Mouse (Mus musculus): ENCODE data around the gene Gm42688. TPM values are rescaled to one million over a fixed set of nuclear protein-coding genes. Genes with fewer than 3 reads are reported as not detected.
A peak's percentile ranks its signal among the peaks of the same experiment; 100 is the strongest.

Gene Gm42688
- total and polyA plus RNA-seq, 2 experiments = 1.8 to 2.5 TPM

GRCm38 (mm10) chr6:83086121-83087035 is 15.0 kb upstream of the Gm42688 start, which contains the start of gene Lbx2:
TSS of gene Lbx2 (plus strand) at chr6:83086367.
- 11% methylated on average over 42 of the region's 42 CpGs for WGBS
- peak within 1 kb of the TSS; percentile 62 for H3K9ac ChIP-seq (ENCODE audit: low read depth, low read length)
- H3K4me1 ChIP-seq (ENCODE audit: control insufficient read depth, insufficient read depth, low read length) = no peaks in the 10 kb centered on the region
- H3K27ac ChIP-seq (replicated peaks; ENCODE audit: insufficient read depth, low read depth, low read length) = peak within 1 kb of the TSS; percentile 40
- no peak for DNase-seq (ENCODE audit: extremely low read depth, low read depth, low spot score)
- peaks cover 2% of the 10 kb centered on the region; the same call in 1 of the 2 replicates for H3K36me3 ChIP-seq (ENCODE audit: control insufficient read depth, insufficient read depth, low read length)
- H3K4me3 ChIP-seq (ENCODE audit: insufficient read depth, low read depth, low read length) = peak within 1 kb of the TSS; percentile 66
- no peak for TF ChIP-seq CTCF (IDR thresholded peaks at IDR 0.05; ENCODE audit: low read depth, low read length)
- TF ChIP-seq POLR2A (IDR thresholded peaks at IDR 0.05; ENCODE audit: extremely low read depth, insufficient read depth, low read length) = no peak
- H3K79me2 ChIP-seq (ENCODE audit: control insufficient read depth, insufficient read depth, low read length) = no peaks in the 10 kb centered on the region
- peaks cover 5% of the 10 kb centered on the region for H3K27me3 ChIP-seq (ENCODE audit: control insufficient read depth, insufficient read depth, low read length)

- H3K36me3 ChIP-seq (ENCODE audit: control insufficient read depth, insufficient read depth, low read length) = no peaks in the 10 kb centered on the region
- no peak for TF ChIP-seq POLR2A (IDR thresholded peaks at IDR 0.05; ENCODE audit: extremely low read depth, insufficient read depth, low read length)
- no peak for TF ChIP-seq CTCF (IDR thresholded peaks at IDR 0.05; ENCODE audit: low read depth, low read length)
- H3K4me1 ChIP-seq (ENCODE audit: control insufficient read depth, insufficient read depth, low read length) = no peaks in the 10 kb centered on the region
- 9% methylated on average over 47 of the region's 47 CpGs for WGBS
- DNase-seq (ENCODE audit: extremely low read depth, low read depth, low spot score) = no peak
- H3K27me3 ChIP-seq (ENCODE audit: control insufficient read depth, insufficient read depth, low read length) = peaks cover 5% of the 10 kb centered on the region
- H3K4me3 ChIP-seq (ENCODE audit: insufficient read depth, low read depth, low read length) = peak overlapping the region; percentile 66
- H3K27ac ChIP-seq (replicated peaks; ENCODE audit: insufficient read depth, low read depth, low read length) = peak overlapping the region; percentile 40
- peak overlapping the region; percentile 62 for H3K9ac ChIP-seq (ENCODE audit: low read depth, low read length)
- no peaks in the 10 kb centered on the region for H3K79me2 ChIP-seq (ENCODE audit: control insufficient read depth, insufficient read depth, low read length)
Measured at GRCm38 (mm10) chr6:83087205-83087925, 14.1 kb upstream of the Gm42688 start.

DNA sequence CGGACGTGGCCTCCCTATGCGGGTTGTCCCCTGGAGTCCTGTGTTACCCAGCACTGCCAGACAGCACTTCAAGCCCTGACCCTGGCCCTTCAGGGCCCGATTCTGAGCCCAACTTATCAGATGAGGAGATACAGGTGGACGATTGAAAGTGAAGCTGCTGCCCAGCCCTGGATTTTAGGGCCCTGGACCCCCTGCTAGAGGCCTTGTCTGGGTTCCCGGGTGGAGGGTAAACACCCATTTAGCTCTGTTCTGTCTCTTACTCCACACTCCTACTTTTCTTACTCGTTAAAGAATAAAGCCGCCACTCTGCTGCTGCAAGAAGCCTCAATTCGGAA is 13.5 kb upstream of the Gm42688 start:
- TF ChIP-seq CTCF (IDR thresholded peaks at IDR 0.05; ENCODE audit: low read depth, low read length) (no peak), POLR2A (IDR thresholded peaks at IDR 0.05; ENCODE audit: extremely low read depth, insufficient read depth, low read length) (no peak)
- Histone ChIP-seq H3K79me2 (ENCODE audit: control insufficient read depth, insufficient read depth, low read length) (no peaks in the 10 kb centered on the region), H3K9ac (ENCODE audit: low read depth, low read length) (peak overlapping the region; percentile 62), H3K27ac (replicated peaks; ENCODE audit: insufficient read depth, low read depth, low read length) (peak overlapping the region; percentile 40; the same call in 1 of the 2 replicates), H3K36me3 (ENCODE audit: control insufficient read depth, insufficient read depth, low read length) (no peaks in the 10 kb centered on the region), H3K4me3 (ENCODE audit: insufficient read depth, low read depth, low read length) (peak overlapping the region; percentile 66), H3K4me1 (ENCODE audit: control insufficient read depth, insufficient read depth, low read length) (no peaks in the 10 kb centered on the region), H3K27me3 (ENCODE audit: control insufficient read depth, insufficient read depth, low read length) (peaks cover 5% of the 10 kb centered on the region)
- 29% methylated on average over 9 of the region's 9 CpGs for WGBS
- DNase-seq (ENCODE audit: extremely low read depth, low read depth, low spot score) = no peak

- Histone ChIP-seq H3K79me2 (ENCODE audit: control insufficient read depth, insufficient read depth, low read length) (no peaks in the 10 kb centered on the region), H3K27ac (replicated peaks; ENCODE audit: insufficient read depth, low read depth, low read length) (0 out of 2 replicates have a peak overlapping the region, but pooled peaks have one; percentile 11), H3K27me3 (ENCODE audit: control insufficient read depth, insufficient read depth, low read length) (no peaks in the 10 kb centered on the region; the same call in 1 of the 2 replicates), H3K9ac (ENCODE audit: low read depth, low read length) (no peak overlapping the region), H3K36me3 (ENCODE audit: control insufficient read depth, insufficient read depth, low read length) (no peaks in the 10 kb centered on the region), H3K4me1 (ENCODE audit: control insufficient read depth, insufficient read depth, low read length) (no peaks in the 10 kb centered on the region), H3K4me3 (ENCODE audit: insufficient read depth, low read depth, low read length) (no peak overlapping the region)
- no peak for TF ChIP-seq POLR2A (IDR thresholded peaks at IDR 0.05; ENCODE audit: extremely low read depth, insufficient read depth, low read length)
- no peak for TF ChIP-seq CTCF (IDR thresholded peaks at IDR 0.05; ENCODE audit: low read depth, low read length)
- no peak for DNase-seq (ENCODE audit: extremely low read depth, low read depth, low spot score)
- WGBS = 29% methylated on average over 6 of the region's 6 CpGs
Measured at GRCm38 (mm10) chr6:83092416-83093127, 8.8 kb upstream of the Gm42688 start.

GRCm38 (mm10) chr6:83095968-83096367 is 5.4 kb upstream of the Gm42688 start:
- Histone ChIP-seq H3K4me1 (ENCODE audit: control insufficient read depth, insufficient read depth, low read length) (no peaks in the 10 kb centered on the region), H3K27ac (replicated peaks; ENCODE audit: insufficient read depth, low read depth, low read length) (no peak overlapping the region), H3K9ac (ENCODE audit: low read depth, low read length) (no peak overlapping the region), H3K4me3 (ENCODE audit: insufficient read depth, low read depth, low read length) (no peak overlapping the region), H3K79me2 (ENCODE audit: control insufficient read depth, insufficient read depth, low read length) (no peaks in the 10 kb centered on the region), H3K27me3 (ENCODE audit: control insufficient read depth, insufficient read depth, low read length) (no peaks in the 10 kb centered on the region), H3K36me3 (ENCODE audit: control insufficient read depth, insufficient read depth, low read length) (no peaks in the 10 kb centered on the region)
- WGBS = 81% methylated on average over 6 of the region's 6 CpGs
- no peak for TF ChIP-seq POLR2A (IDR thresholded peaks at IDR 0.05; ENCODE audit: extremely low read depth, insufficient read depth, low read length)
- TF ChIP-seq CTCF (IDR thresholded peaks at IDR 0.05; ENCODE audit: low read depth, low read length) = no peak
- DNase-seq (ENCODE audit: extremely low read depth, low read depth, low spot score) = no peak

Measured in liver, adult 2 months (tissue).